Mouse (Mus musculus) adrenal gland (tissue): ENCODE data around the gene Mtmr6.

ENCODE experiments used
- intact Hi-C: fragments of 180-260 bp; cut with DNase I; formaldehyde crosslinking; loops from one replicate; pipeline ENCODE4 v1.15.1; 2025
- long read RNA-seq, 2 experiments: library from polyadenylated mRNA; unstranded; transcript quantifications; one replicate each; pipeline ENCODE4 v2.0.0; 2020; ENCODE audit warnings: borderline replicate concordance in 1 of 2; ENCODE audit not compliant: insufficient replicate concordance in 1 of 2

Gene Mtmr6
- long read RNA-seq, experiment 1, transcript Mtmr6-201 (14 exons, 3,813 nt), result major isoform, 16 of 20 reads
- long read RNA-seq, experiment 1, partial matches to known transcripts, result 1 of 20 reads
- long read RNA-seq, experiment 1, other reads (novel, unspliced or antisense), result 2 of 20 reads
- long read RNA-seq, experiment 2, transcript Mtmr6-201 (14 exons, 3,813 nt), result major isoform, 15 of 29 reads
- long read RNA-seq, experiment 2, partial matches to known transcripts, result 3 of 29 reads
- long read RNA-seq, experiment 2, other reads (novel, unspliced or antisense), result 8 of 29 reads

DNA sequence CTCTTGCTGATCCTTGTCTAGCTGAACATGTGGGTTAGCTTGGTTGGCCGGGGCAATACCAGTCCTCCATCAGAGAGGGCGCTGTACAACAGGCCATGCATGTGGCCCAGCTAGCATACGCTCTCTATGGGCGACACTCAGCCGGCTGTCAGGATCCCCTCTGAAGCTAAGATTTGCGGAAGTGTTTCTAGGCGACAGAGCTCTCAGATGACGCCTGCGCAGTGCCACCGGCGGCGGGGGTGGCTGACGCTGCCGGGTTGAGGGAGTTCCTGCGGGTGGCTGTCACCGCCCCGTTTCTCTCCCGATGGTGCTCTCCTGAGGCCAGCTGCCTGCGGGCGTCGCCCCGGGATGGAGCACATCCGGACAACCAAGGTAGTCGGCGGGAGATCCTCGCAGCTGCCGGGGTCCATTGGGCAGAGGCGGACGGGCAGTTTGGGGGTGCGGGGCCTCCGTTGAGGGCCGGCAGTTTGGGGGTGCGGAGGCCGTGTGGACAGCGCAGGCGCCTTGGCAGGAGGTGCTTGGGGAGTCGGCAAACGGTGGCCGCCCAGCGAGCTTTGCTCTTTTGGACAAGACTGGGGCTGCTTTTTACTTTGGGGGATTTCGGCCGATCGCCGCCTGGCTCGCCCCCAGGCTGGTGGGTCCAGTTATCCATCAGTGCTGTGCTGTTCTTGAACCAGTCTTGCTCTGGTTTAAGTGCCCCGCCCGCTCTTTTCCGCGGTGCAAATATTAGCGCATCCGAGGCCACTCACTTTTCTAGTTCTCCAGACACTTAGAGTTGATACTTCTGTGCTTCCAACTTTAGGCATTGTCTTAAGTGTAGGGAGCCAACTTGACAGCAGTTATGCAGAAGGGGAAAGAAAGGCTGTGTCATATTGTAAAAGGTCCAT lies at the start of gene Mtmr6:
Gene Mtmr6 (plus strand): TSS at position 239 of the 887 bp plus-strand sequence.
- intact Hi-C loops, result loop anchor here (5.0 kb wide), 1 partner anchor 112 kb away; no protein-coding TSS in a partner anchor

DNA sequence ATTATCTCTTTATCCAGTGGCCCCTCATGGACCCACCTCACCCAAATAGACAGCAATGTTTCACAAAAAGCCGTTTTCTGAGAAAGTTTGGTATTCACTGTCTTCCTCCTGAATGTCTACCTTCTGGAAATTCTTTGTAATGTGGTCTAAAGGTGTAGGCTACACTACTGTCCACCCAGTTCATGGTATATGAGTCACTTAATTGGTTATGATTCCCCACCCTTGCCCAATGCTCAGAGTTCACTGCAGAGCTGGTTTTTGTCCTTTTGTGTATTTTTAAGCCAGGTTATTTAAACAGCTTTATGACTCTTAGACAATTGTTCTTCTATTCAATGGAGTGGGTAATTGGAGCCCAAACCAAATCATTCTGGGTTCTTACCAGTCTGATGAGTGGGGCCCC lies 48.9 kb upstream of the Mtmr6 start:
- intact Hi-C loops, result no loop called here

DNA sequence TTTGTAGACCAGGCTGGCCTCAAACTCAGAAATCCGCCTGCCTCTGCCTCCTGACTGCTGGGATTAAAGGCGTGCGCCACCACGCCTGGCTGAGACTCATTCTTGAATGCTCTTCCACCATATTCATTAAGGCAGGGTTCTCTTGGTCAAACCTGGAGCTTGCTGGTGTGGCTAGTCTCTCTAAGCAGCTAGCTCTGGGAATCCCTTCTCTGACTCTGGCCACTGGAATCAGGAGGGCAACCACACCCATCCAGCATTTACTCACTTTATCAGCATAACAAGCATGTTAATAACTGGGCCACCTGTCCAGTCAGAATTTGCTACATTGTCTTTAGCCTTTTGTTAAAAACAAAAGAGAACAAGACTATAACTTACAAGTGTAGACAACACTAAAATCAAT lies 47.4 kb upstream of the Mtmr6 start:
- intact Hi-C loops, result no loop called here

DNA sequence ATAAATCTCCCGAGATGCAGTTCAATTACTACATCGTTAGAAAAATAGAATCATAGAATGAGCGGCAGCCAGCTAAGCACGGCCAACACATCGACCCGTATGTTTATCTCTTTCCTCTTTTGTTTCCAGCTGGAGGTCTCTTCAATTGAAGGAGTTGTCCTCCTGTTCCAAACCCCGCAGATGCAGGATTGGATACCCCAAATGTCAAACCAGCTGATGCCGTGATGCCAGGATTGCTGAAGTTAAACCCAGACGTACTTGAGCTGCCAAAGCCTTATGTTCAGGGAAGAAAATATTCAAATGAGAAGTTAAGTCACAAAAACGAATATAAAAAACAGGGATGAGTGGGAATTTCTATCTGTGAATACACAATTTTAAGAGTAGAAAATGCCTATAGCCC lies 45.1 kb upstream of the Mtmr6 start:
- intact Hi-C loops, result no loop called here

DNA sequence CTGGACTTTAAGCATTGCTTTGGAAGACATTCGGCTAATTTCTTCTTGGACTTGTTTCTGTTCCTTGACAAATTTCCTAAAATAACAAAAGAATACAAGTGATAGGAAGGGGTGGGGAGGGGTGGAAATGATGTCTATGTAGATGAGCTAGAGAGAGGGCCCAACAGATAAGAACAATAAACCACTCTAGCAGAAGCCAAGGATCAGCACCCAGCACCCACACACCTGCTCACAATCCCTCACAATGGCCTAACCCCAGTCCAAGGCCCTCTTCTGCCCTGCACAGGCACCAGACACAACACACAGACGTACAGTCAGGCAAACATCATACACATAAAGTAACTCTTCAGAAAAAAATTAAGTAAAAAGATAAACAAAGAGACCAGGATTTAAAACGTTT lies 26.5 kb upstream of the Mtmr6 start:
- intact Hi-C loops, result no loop called here

DNA sequence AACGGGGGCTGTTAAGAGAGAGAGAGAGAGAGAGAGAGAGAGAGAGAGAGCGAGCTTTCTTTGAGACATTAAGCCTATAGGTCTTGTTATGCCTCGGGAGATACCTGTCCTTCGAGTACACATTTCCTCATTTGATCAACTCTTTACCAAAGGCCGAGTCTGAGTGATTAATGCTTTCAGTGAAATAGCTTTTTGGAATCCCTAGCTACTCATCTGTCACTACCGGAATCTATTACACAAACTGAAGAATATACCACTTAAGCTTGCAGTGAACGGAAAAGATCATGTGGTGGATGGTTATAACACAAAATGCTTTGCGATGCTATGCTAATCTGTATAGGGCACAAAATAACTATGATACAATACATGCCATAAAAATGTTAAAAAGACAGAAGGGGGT lies 14.7 kb upstream of the Mtmr6 start:
- intact Hi-C loops, result no loop called here

DNA sequence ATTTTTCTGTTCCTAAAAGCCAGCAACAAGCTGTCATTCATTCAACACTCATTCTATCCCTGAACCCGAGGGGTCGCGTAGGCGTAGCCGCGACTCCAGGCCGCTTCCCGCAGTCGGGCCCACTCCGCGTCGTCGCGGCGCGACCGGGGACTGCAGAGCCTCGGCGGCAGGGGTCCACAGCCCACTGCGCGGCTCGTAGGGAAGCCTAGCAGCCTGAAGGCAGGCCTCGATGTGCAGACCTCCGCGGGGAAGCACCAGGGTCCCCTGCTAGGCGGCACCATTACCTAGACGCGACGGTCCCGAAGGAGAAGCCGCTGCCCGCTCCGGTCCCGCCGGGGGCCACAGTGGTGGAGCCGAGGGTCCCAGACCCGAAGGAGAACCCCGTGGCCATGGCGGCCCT lies 14.1 kb upstream of the Mtmr6 start:
- intact Hi-C loops, result no loop called here

DNA sequence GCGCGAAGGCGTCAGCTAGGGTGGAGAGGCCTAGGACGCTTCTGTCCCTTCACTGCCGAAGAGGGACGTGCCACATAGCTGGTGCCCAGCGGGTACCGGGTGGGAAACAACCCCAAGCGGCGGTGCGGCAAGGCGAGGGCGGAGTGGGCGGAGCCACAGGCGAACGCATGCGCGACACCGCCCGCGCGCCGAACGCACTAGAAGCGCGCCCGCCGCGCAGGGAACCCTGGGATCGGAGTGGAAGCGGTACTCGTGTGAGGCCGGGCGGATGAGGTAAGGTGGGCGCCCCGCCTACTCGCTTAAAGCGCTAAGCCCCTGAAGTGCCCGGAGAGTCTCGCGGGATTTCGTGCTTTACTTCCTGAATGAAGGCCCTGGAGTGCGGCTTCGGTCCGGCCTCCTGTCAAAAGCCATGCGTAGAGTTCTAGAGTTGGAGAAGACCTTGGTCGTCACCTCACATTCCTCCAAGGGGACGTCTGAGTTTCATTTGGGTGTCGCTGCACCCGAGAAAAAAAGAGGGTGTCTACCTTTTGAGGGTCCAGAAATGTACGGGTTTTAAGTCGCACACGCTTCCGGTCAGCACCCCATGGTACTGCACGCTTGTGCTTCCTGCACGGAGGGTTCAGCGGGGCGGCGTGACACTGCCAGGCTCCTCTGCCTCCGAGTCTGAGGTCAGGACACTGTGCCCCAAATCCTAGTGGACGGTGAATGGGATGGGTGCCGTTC lies 13.6 kb upstream of the Mtmr6 start, which contains the start of the genes Nupl1 and Gm49336:
Gene Nupl1 (minus strand): TSS at position 151 of the 723 bp plus-strand sequence.
Gene Gm49336 (minus strand): TSS at position 227 of the 723 bp plus-strand sequence.
- intact Hi-C loops, result no loop called here

DNA sequence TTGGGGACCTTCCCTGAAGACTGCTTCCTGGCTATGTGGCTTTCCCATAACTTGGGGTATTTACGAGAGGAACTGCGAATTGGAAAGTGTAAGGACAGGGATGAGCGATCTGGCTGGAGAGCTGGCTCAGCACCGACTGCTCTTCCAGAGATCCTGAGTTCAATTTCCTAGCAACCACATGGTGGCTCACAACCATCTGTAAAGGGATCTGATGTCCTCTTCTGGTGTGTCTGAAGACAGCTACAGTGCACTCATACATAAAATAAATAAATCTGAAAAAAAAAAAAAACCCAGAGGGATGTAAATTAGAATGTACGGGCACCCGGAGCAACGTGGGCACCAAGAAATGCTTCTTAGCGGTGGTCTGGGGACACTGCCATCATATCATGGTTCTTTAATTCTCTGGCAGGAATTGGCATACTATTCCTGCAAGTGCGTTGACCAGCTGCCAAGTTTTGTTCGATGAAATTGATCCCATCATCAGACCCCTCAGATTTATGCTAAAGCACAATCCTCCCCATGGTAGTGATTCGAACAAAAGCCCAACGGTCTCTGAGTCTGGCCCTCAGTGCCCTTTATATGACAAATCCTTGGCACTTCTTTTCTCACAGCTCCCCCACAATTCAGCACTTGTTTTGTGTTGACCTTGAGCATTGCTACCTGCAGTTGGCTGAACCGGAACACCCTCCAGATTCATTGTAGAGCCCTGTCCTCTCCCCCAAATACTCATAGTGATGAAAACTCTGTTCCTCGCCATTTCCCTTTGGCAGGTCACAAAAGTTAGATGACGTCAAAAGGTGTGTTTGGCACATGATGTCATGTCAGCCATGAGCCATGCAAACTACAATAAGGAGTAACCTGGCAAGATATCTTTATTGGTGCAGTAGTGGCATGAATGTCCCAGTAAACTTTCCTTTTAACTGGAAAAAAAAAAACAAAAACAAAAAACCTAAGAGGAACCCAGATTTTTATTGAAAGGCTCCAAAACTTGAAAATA lies 12.7 kb upstream of the Mtmr6 start:
- intact Hi-C loops, result no loop called here

DNA sequence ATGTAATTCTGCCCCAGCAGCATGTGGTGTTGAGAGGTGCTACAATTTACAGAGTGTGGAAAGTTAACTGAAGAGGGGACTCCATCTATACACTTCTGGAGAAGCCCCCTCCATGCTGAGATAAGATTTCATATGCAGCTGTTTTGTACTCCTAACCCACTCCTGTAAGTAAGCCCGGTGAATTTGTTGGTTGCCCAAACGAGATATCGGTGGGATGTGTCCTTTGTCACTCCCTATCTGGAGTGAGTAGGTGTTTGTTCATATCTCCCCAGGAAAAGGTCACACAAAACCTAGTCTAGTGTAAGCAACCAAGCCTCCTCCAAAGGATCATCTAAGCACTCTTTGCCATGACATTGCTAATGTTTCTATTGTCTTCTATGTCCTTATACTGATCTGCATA lies 11.6 kb upstream of the Mtmr6 start:
- intact Hi-C loops, result no loop called here

DNA sequence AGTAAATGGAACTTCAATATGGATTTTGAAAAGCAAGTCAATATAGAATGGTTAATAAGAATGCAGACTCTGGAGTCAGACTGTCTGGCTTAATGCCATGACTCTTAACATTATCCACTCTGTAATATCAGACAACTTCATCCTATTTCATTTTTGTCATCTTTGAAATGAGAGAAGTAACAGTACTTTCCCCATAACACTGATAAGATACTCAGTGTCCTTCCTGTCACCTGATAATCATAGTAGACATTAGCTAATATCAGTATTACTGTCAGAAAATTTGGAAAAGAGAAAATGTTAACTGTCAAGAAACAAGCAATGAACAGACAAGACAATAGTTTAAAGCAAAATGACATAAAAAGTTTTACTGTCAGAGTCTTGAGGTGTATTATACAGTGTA lies 10.3 kb upstream of the Mtmr6 start:
- intact Hi-C loops, result no loop called here

DNA sequence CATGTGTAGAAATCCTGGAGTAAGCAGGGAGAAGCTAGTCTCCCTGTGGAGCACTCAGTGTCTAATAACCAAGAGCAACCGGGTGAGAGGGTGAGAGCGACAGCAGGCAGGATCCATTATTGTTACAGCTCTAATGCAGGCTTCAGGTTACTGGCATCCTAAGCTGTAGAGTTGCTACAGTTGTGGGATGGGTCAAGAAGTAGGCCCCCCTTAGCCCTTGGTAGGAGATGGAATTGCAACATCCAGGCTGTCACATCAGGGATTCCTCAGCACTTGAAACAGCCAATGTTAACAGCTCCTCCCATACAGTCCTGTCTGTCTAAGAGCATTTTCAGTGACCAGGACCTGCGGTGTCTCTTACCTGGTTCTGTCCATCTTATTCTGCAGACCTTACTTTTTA lies 8.7 kb upstream of the Mtmr6 start:
- intact Hi-C loops, result no loop called here

DNA sequence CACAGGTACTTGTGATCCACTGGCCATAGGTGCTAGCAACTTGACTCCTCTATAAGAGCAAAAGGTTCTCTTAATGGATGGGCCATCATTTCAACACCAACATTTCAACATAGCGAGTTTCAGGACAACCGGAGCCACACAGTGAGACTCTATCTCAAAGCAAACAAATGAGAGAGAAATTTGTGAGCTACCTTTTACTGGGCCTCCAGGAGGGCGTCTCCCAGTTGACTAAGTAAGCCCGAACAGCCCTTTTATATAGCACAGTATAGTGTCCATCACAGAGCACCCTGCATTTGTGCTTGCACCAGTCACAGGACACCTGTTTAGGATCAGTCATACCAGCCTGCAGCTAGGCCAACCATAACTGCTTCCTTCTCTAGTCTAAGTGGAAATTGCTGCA lies 7.9 kb upstream of the Mtmr6 start:
- intact Hi-C loops, result no loop called here

DNA sequence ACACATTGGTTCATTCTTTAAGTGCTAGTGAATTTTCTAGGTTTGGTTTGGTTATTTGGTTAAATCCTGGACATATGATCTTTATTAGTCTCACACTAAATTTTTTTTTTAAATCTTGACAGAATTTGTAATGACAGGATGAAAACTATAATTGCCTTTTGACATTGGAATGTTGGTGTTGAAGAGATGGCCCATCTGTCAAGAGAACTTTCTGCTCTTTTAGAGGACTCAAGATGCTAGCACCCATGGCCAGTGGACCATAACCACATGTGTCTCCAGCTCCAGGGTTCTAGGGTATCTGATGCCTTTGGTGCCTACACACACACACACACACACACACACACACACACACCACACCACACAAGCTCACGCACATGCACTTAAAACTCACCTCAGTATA lies 7.2 kb upstream of the Mtmr6 start:
- intact Hi-C loops, result no loop called here

DNA sequence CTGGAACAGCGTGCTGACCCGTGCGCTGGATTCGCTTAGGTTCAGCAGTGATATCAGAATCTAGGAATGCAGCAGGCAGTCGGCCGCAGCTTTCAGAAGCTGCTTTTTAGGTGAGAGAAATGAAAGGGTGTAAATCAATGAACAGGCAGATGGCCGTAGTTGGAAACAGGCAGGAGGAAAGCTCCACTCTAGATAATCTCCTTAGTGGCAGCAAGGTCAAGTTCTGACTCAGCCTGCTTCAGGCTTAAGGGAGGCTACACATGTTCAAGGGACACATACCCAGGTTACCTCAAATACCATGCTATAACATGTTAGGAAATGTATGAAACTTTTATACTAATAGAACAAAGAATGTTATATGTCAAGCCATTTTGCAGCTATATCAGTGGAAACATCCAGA lies 2.7 kb upstream of the Mtmr6 start:
- intact Hi-C loops, result no loop called here

DNA sequence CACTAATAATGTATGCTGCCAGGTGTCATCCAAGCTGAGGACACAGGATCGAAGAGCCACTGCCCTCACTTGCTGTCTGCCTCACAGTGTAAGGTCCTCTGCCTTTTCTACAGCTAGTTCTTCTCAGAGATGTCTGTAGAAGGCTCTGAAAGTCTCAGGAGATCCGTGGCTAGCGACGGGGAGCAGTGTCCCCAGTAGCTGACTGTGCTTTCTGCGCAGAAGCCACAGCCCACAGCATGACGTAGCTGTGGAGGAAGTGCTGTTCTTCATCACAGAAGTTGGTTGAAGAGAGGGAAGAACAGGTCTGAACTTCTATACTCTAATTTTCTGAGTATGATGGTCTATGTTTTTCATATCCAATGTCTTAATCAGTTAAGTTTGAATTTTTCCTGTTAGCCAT lies 4.3 kb downstream of the Mtmr6 start:
- intact Hi-C loops, result loop anchor here (5.0 kb wide), 1 partner anchor 108 kb away; no protein-coding TSS in a partner anchor

DNA sequence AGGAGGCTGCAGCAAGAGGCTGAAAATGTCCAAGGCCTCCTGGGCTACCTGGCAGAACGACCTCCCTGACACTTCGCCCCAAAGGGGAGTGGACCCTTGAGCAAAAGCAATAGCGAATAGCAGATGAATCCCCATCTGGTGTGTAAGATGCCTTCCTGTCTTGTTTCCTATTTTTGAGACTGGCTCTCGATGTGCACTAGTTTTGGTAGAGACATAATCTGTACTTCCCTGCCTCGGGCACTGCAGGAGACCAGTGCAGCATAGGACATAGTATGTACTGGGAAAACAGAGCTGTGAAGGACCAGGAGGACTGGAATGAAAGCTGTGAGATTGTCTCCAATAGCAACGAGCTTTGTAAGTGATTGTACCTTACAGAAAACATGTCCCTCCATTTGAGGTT lies 8.3 kb downstream of the Mtmr6 start:
- intact Hi-C loops, result no loop called here

DNA sequence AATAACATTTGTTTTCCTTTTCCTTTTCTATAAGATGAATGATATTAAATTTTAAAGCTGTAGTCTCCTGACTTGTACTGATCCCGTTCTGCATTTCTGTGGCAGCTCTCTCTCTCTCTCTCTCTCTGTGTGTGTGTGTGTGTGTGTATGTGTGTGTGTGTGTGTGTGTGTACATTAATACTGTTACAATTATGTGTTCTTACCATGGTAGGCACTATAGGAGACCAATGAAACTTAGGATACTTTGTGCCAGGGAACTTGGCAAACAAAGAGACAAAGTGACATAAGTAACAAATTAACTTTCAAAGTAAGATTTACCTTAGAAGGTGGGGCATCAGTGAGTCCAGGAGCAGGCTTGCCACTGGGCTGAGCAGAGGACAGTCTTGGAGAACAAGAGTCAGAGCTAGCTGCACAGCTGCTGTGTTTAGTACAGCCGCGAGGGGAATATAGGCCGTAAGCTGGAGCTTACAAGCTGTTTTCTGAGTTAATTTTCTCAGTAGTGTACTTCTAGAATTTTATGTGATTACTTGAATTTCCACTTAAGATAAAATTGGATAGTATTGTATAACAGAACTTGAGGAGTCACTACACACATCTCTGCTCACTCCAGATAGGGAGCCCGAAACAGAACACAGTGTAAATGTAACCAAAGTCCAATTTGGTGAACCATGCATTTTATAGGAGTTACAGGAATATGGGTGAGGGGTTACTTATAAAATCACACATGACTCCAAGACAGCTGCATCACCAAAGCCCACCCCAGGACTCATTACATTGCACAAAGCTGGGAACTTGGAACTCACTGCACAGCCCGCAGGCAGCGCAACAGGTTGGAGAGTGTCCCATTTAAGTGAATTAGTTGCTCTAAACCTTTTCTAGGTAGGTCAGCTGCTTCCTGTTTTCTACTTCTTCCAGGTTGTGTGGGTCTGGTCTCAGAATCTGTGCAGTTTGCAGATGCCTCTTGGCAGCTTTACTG lies 10.6 kb downstream of the Mtmr6 start:
- intact Hi-C loops, result no loop called here

DNA sequence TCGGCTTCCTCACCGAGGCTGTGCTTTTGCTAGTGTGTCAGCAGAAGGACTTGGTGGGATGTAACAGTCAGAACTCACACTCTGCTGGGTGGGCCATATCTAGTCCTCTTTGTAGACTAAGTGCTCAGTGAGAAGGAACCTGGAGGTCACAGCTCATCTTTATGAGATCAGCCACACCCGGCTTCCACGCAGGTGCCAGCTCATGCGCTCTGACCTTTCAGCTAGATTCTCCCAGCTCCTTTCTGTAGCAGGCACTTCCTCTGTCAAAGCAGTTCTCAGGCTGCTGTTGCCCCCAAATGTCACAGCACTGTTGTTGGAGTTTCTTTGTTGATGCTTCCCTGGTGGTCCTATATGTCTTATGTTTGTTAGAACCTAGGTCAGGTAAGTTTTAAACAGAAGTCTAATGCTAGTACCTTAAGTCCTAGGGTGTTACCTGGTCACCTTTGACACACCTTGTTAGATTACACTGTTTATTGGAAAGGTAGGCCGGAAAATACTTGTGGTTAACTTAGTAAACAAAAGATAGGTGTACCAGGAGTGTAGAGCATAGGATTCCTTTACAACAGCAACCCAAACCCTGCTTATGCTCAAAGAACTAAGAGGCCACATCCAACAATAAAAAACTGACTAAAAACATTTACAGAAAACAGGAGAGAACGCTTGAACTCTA lies 21.3 kb downstream of the Mtmr6 start:
- intact Hi-C loops, result no loop called here
